Mouse (Mus musculus): Measurements from ENCODE around the gene Sfswap.

DNA sequence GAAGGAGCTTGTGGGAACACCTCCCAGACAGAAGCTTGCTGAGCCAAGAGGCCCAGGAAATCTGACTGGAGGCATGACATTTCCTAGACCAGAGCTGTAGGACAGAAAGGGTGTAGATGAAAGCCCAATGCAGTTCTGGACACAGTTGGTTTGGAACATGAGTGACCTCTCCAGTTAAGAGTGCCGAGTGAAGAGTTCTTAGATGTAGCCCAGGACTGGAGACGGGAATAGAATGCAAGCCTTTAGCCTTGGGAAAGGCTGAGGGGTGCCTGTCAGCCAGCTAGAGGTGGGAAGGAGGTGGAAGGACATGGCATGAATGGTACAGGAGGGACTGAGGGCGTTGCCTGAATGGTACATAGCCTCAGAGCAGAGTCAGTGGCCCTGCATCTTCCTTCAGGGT is 34.4 kb downstream of the Sfswap start:
- TF ChIP-seq POLR2AphosphoS5 (IDR thresholded peaks at IDR 0.05; ENCODE audit: borderline replicate concordance, low read depth, low read length) (no peak), RAD21 (IDR thresholded peaks at IDR 0.05; ENCODE audit: low read depth, low read length) (no peak)
